8 mouse cellular contexts compared by ENCODE assay signal in genomic region chr11:3894406-3895281, GRCm38 (mm10). TPM values are rescaled to one million over a fixed set of nuclear protein-coding genes. Genes with fewer than 3 reads are reported as not detected.
A peak's percentile ranks its signal among the peaks of the same experiment; 100 is the strongest.
DNase-seq lines count a peak whose midpoint lies in the region; ATAC-seq and TF ChIP-seq lines count a peak whose summit lies in the region.

Gene 4921536K21Rik (minus strand): TSS chr11:3895098.
Gene Dusp18 (plus strand): TSS chr11:3895240.

- POLR2A ChIA-PET in Patski (lab: Charles Lee), result interaction anchor here (1.3 kb wide), 1 partner anchor 20 kb away, joined by 3 read pairs; the partner anchor contains the start of gene Slc35e4

- H3K36me3 ChIP-seq in hindbrain, embryonic 12.5 days, result peaks cover 28% of the 10 kb centered on the region
- H3K36me3 ChIP-seq in lung, postnatal 0 days (ENCODE audit: insufficient read depth, low read length), result no peaks in the 10 kb centered on the region

- CTCF ChIA-PET in Patski (lab: Charles Lee), result interaction anchor here (1.1 to 2.8 kb wide), 3 partner anchors 14 to 89 kb away, joined by 3 to 7 read pairs (median 3); partner anchors contain the start of gene Slc35e4

- peak within 1 kb of the TSS; percentile 85 for H3K27ac ChIP-seq in hindbrain, embryonic 12.5 days
- H3K27ac ChIP-seq in lung, postnatal 0 days (ENCODE audit: low read length), result peak within 1 kb of the TSS; percentile 77

- TF ChIP-seq CTCF in Patski (IDR thresholded peaks at IDR 0.05), result no peak
- no peak for TF ChIP-seq CTCF in lung, postnatal 0 days (IDR thresholded peaks at IDR 0.05)

- no peak for DNase-seq in Patski (ENCODE audit: low read depth, low spot score)
- peak; percentile 95 to 97 for DNase-seq in cerebellum, postnatal 10 days
- DNase-seq in frontal cortex, postnatal 10 days (ENCODE audit: low spot score in 2 of 2), result peak; percentile 91 to 94
- DNase-seq in layer of hippocampus, postnatal 10 days (ENCODE audit: low spot score in 2 of 2), result peak; percentile 92 to 95
- peak; percentile 97 for DNase-seq in lung, postnatal 0 days (ENCODE audit: low spot score)
- peak; percentile 70 for DNase-seq in ovary, postnatal 10 days (ENCODE audit: low spot score)
- peak; percentile 74 to 78 for DNase-seq in thymus, postnatal 10 days (ENCODE audit: low spot score in 2 of 2)

- in situ Hi-C loops in Patski (cut with MboI; ENCODE audit: low pct_unique_long_range_greater_than_20kb), result no loop called here

- TF ChIP-seq EP300 in lung, postnatal 0 days (IDR thresholded peaks at IDR 0.05), result no peak

- peak within 1 kb of the TSS; percentile 60 for H3K4me2 ChIP-seq in hindbrain, embryonic 12.5 days (replicated peaks)
- H3K4me2 ChIP-seq in lung, postnatal 0 days (replicated peaks; ENCODE audit: low read depth, low read length), result peak within 1 kb of the TSS; percentile 80

- peak within 1 kb of the TSS; percentile 45 for H3K4me3 ChIP-seq in hindbrain, embryonic 12.5 days
- H3K4me3 ChIP-seq in lung, postnatal 0 days (ENCODE audit: low read depth, low read length), result peak within 1 kb of the TSS; percentile 40

- ATAC-seq in Patski, result peak; percentile 82
- ATAC-seq in hindbrain, embryonic 12.5 days (ENCODE audit: low FRiP score), result peak; percentile 99
- ATAC-seq in lung, postnatal 0 days, result peak; percentile 100

- no peaks in the 10 kb centered on the region for H3K27me3 ChIP-seq in Patski
- H3K27me3 ChIP-seq in hindbrain, embryonic 12.5 days, result no peaks in the 10 kb centered on the region
- H3K27me3 ChIP-seq in lung, postnatal 0 days (replicated peaks; ENCODE audit: insufficient read depth, low read length), result no peaks in the 10 kb centered on the region

- H3K9ac ChIP-seq in hindbrain, embryonic 12.5 days, result peak within 1 kb of the TSS; percentile 67
- peak within 1 kb of the TSS; percentile 26; the same call in 1 of the 2 replicates for H3K9ac ChIP-seq in lung, postnatal 0 days (replicated peaks; ENCODE audit: low read depth)

- H3K4me1 ChIP-seq in hindbrain, embryonic 12.5 days, result peaks cover 9% of the 10 kb centered on the region; the same call in 1 of the 2 replicates
- peaks cover 5% of the 10 kb centered on the region; the same call in 1 of the 2 replicates for H3K4me1 ChIP-seq in lung, postnatal 0 days (ENCODE audit: insufficient read depth, low read depth, low read length)

- no peaks in the 10 kb centered on the region for H3K9me3 ChIP-seq in hindbrain, embryonic 12.5 days (replicated peaks)
- no peaks in the 10 kb centered on the region for H3K9me3 ChIP-seq in lung, postnatal 0 days (ENCODE audit: low read length)

- 2% methylated on average over 46 of the region's 46 CpGs for WGBS in hindbrain, embryonic 12.5 days
- WGBS in lung, postnatal 0 days, result 5% methylated on average over 46 of the region's 46 CpGs

RNA-seq across cellular contexts. Expression of gene 4921536K21Rik, which starts in this region (rescaled TPM):
- polyA plus RNA-seq in Patski (2021), result 2.0 TPM
- 0.72 and 0.82 TPM in 2 replicates for polyA plus RNA-seq in hindbrain, embryonic 12.5 days (2016; fragmentation: Nextera tagmentation; extraction: Ambion mirVana)
- total RNA-seq in layer of hippocampus, postnatal 10 days (2021), result under 1 TPM; 0.62 to 0.69 TPM
- polyA plus RNA-seq in lung, postnatal 0 days (2015; fragmentation: Nextera tagmentation; extraction: Ambion mirVana), result 0.23 and 0.31 TPM in 2 replicates

RNA-seq across cellular contexts. Expression of gene Dusp18, which starts in this region (rescaled TPM):
- 16.4 TPM for polyA plus RNA-seq in Patski (2021)
- 27.7 and 29.1 TPM in 2 replicates for polyA plus RNA-seq in hindbrain, embryonic 12.5 days (2016; fragmentation: Nextera tagmentation; extraction: Ambion mirVana)
- total RNA-seq in layer of hippocampus, postnatal 10 days (2021), result 10 to 100 TPM; 19.8 to 22.6 TPM
- 8.3 and 9.3 TPM in 2 replicates for polyA plus RNA-seq in lung, postnatal 0 days (2015; fragmentation: Nextera tagmentation; extraction: Ambion mirVana)
